Mouse (Mus musculus) brain, embryonic 14.5 days (tissue): ENCODE measurements around the gene Igf2bp2. TPM values are rescaled to one million over a fixed set of nuclear protein-coding genes. Genes with fewer than 3 reads are reported as not detected.
A peak's percentile ranks its signal among the peaks of the same experiment; 100 is the strongest.

Experiments
- DNase-seq: peaks from one replicate; pipeline ENCODE4 v3.0.0-alpha.2; 2011; ENCODE audit warnings: low read depth
- CTCF ChIP-seq: fragments of 200-500 bp; IDR thresholded peaks from 2 replicates; pipeline ENCODE4 v1.5.1; 2012; ENCODE audit warnings: inconsistent platforms, mild to moderate bottlenecking, moderate library complexity, borderline replicate concordance; ENCODE audit not compliant: insufficient read depth, insufficient read length; ENCODE audit errors: extremely low read depth
- POLR2A ChIP-seq: fragments of 200-500 bp; IDR thresholded peaks from 2 replicates; pipeline ENCODE4 v1.6.1; 2012; ENCODE audit warnings: mild to moderate bottlenecking, inconsistent platforms, borderline replicate concordance; ENCODE audit not compliant: poor library complexity, insufficient read depth, insufficient read length, severe bottlenecking; ENCODE audit errors: extremely low read depth
- polyA plus RNA-seq: library from polyadenylated mRNA; depleted of rRNA; stranded (reverse); fragments of >200 nt; gene quantifications from 2 replicates; pipeline ENCODE4 v1.2.3, GENCODE M21; 2012

Gene Igf2bp2
- polyA plus RNA-seq, 1 experiment, result 23.8 TPM

GRCm38 (mm10) chr16:22123658-22124057 lies 39.4 kb downstream of the Igf2bp2 start:
- TF ChIP-seq CTCF, result peak; percentile 72
- TF ChIP-seq POLR2A, result no peak
- peak; percentile 58 for DNase-seq

- no peak for TF ChIP-seq CTCF
- no peak for TF ChIP-seq POLR2A
Measured at GRCm38 (mm10) chr16:22121109-22121508, 42.0 kb downstream of the Igf2bp2 start.

GRCm38 (mm10) chr16:22119524-22119923 lies 43.6 kb downstream of the Igf2bp2 start:
- DNase-seq, result no peak
- no peak for TF ChIP-seq CTCF
- TF ChIP-seq POLR2A, result no peak

More at GRCm38 (mm10) chr16:22121109-22121508, 42.0 kb downstream of the Igf2bp2 start:
- no peak for DNase-seq

GRCm38 (mm10) chr16:22118716-22119501 lies 44.2 kb downstream of the Igf2bp2 start:
- no peak for DNase-seq
- TF ChIP-seq POLR2A (no peak), CTCF (no peak)

GRCm38 (mm10) chr16:22118151-22118550 lies 44.9 kb downstream of the Igf2bp2 start:
- TF ChIP-seq POLR2A (no peak), CTCF (no peak)
- no peak for DNase-seq

GRCm38 (mm10) chr16:22116748-22117147 lies 46.4 kb downstream of the Igf2bp2 start:
- DNase-seq, result no peak
- TF ChIP-seq POLR2A (no peak), CTCF (no peak)

- TF ChIP-seq POLR2A (no peak), CTCF (no peak)
- no peak for DNase-seq
Measured at GRCm38 (mm10) chr16:22116058-22116457, 47.0 kb downstream of the Igf2bp2 start.

GRCm38 (mm10) chr16:22110036-22110435 lies 53.1 kb downstream of the Igf2bp2 start:
- no peak for DNase-seq
- TF ChIP-seq POLR2A (no peak), CTCF (no peak)

- DNase-seq, result no peak
- TF ChIP-seq POLR2A, result no peak
- TF ChIP-seq CTCF, result no peak
Measured at GRCm38 (mm10) chr16:22109159-22109558, 53.9 kb downstream of the Igf2bp2 start.

GRCm38 (mm10) chr16:22107897-22108516 lies 55.1 kb downstream of the Igf2bp2 start:
- TF ChIP-seq CTCF (no peak), POLR2A (no peak)
- peak; percentile 54 for DNase-seq

GRCm38 (mm10) chr16:22106012-22106584 lies 57.0 kb downstream of the Igf2bp2 start:
- no peak for TF ChIP-seq CTCF
- no peak for TF ChIP-seq POLR2A
- DNase-seq, result no peak
